Mouse (Mus musculus): ENCODE results near the gene Six5. TPM values are rescaled to one million over a fixed set of nuclear protein-coding genes. Genes with fewer than 3 reads are reported as not detected.

Gene Six5
- total and polyA plus RNA-seq, 3 experiments: 7.1 to 26.0 (median 8.2) TPM

- DNase-seq: no peak
- Histone ChIP-seq H3K4me3 (no peak overlapping the region), H3K27ac (no peak overlapping the region), H3K4me1 (ENCODE audit: control insufficient read depth, insufficient read depth, low read length) (no peaks in the 10 kb centered on the region), H3K36me3 (ENCODE audit: control insufficient read depth, insufficient read depth, low read length) (no peaks in the 10 kb centered on the region), H3K27me3 (ENCODE audit: control insufficient read depth, insufficient read depth, low read length) (no peaks in the 10 kb centered on the region), H3K79me2 (replicated peaks; ENCODE audit: control insufficient read depth, insufficient read depth, low read length) (no peaks in the 10 kb centered on the region), H3K9ac (ENCODE audit: low read depth, low read length) (no peak overlapping the region)
- intact Hi-C loops (cut with DNase I): no loop called here
- TF ChIP-seq EP300 (IDR thresholded peaks at IDR 0.05; ENCODE audit: insufficient read depth, low read depth, low read length) (no peak), POLR2A (IDR thresholded peaks at IDR 0.05; ENCODE audit: insufficient read depth, low read depth, low read length) (no peak), CTCF (IDR thresholded peaks at IDR 0.05) (no peak)
- WGBS: 35% methylated on average over 4 of the region's 4 CpGs
These were observed 43.2 kb upstream of the Six5 start for GRCm38 (mm10) chr7:19051161-19051560.

GRCm38 (mm10) chr7:19052345-19053135 is 41.9 kb upstream of the Six5 start:
- DNase-seq: no peak
- H3K27me3 ChIP-seq (ENCODE audit: control insufficient read depth, insufficient read depth, low read length): no peaks in the 10 kb centered on the region
- H3K9ac ChIP-seq (ENCODE audit: low read depth, low read length): no peak overlapping the region
- no peaks in the 10 kb centered on the region for H3K79me2 ChIP-seq (replicated peaks; ENCODE audit: control insufficient read depth, insufficient read depth, low read length)
- no peaks in the 10 kb centered on the region for H3K4me1 ChIP-seq (ENCODE audit: control insufficient read depth, insufficient read depth, low read length)
- no peak overlapping the region for H3K27ac ChIP-seq
- intact Hi-C loops (cut with DNase I): no loop called here
- no peak overlapping the region for H3K4me3 ChIP-seq
- TF ChIP-seq POLR2A (IDR thresholded peaks at IDR 0.05; ENCODE audit: insufficient read depth, low read depth, low read length): no peak
- no peak for TF ChIP-seq EP300 (IDR thresholded peaks at IDR 0.05; ENCODE audit: insufficient read depth, low read depth, low read length)
- no peak for TF ChIP-seq CTCF (IDR thresholded peaks at IDR 0.05)
- WGBS: 83% methylated on average over 15 of the region's 15 CpGs
- H3K36me3 ChIP-seq (ENCODE audit: control insufficient read depth, insufficient read depth, low read length): no peaks in the 10 kb centered on the region

GRCm38 (mm10) chr7:19053136-19053532 is 41.3 kb upstream of the Six5 start:
- 88% methylated on average over 7 of the region's 7 CpGs for WGBS
- no peaks in the 10 kb centered on the region for H3K27me3 ChIP-seq (ENCODE audit: control insufficient read depth, insufficient read depth, low read length)
- no peak overlapping the region for H3K4me3 ChIP-seq
- no peak overlapping the region for H3K9ac ChIP-seq (ENCODE audit: low read depth, low read length)
- TF ChIP-seq POLR2A (IDR thresholded peaks at IDR 0.05; ENCODE audit: insufficient read depth, low read depth, low read length) (no peak), CTCF (IDR thresholded peaks at IDR 0.05) (no peak), EP300 (IDR thresholded peaks at IDR 0.05; ENCODE audit: insufficient read depth, low read depth, low read length) (no peak)
- DNase-seq: no peak
- intact Hi-C loops (cut with DNase I): no loop called here
- no peak overlapping the region for H3K27ac ChIP-seq
- H3K79me2 ChIP-seq (replicated peaks; ENCODE audit: control insufficient read depth, insufficient read depth, low read length): no peaks in the 10 kb centered on the region
- H3K4me1 ChIP-seq (ENCODE audit: control insufficient read depth, insufficient read depth, low read length): no peaks in the 10 kb centered on the region
- no peaks in the 10 kb centered on the region for H3K36me3 ChIP-seq (ENCODE audit: control insufficient read depth, insufficient read depth, low read length)

- Histone ChIP-seq H3K79me2 (replicated peaks; ENCODE audit: control insufficient read depth, insufficient read depth, low read length) (no peaks in the 10 kb centered on the region), H3K4me1 (ENCODE audit: control insufficient read depth, insufficient read depth, low read length) (no peaks in the 10 kb centered on the region), H3K36me3 (ENCODE audit: control insufficient read depth, insufficient read depth, low read length) (no peaks in the 10 kb centered on the region), H3K27ac (no peak within 1 kb of the TSS), H3K4me3 (no peak within 1 kb of the TSS), H3K27me3 (ENCODE audit: control insufficient read depth, insufficient read depth, low read length) (no peaks in the 10 kb centered on the region), H3K9ac (ENCODE audit: low read depth, low read length) (no peak within 1 kb of the TSS)
- WGBS: 49% methylated on average over 33 of the region's 33 CpGs
- DNase-seq: no peak
- intact Hi-C loops (cut with DNase I): no loop called here
- TF ChIP-seq CTCF (IDR thresholded peaks at IDR 0.05) (peak; percentile 57), POLR2A (IDR thresholded peaks at IDR 0.05; ENCODE audit: insufficient read depth, low read depth, low read length) (no peak)
These were observed 40.2 kb upstream of the Six5 start, which contains the start of gene Rsph6a for GRCm38 (mm10) chr7:19054047-19054776. Gene Rsph6a, plus strand, starts transcription at chr7:19054690.

- H3K9ac ChIP-seq (ENCODE audit: low read depth, low read length): no peak overlapping the region
- intact Hi-C loops (cut with DNase I): no loop called here
- no peak overlapping the region for H3K27ac ChIP-seq
- WGBS: 74% methylated on average over 9 of the region's 9 CpGs
- DNase-seq: no peak
- no peaks in the 10 kb centered on the region for H3K27me3 ChIP-seq (ENCODE audit: control insufficient read depth, insufficient read depth, low read length)
- no peaks in the 10 kb centered on the region for H3K36me3 ChIP-seq (ENCODE audit: control insufficient read depth, insufficient read depth, low read length)
- H3K4me3 ChIP-seq: no peak overlapping the region
- no peaks in the 10 kb centered on the region for H3K4me1 ChIP-seq (ENCODE audit: control insufficient read depth, insufficient read depth, low read length)
- H3K79me2 ChIP-seq (replicated peaks; ENCODE audit: control insufficient read depth, insufficient read depth, low read length): no peaks in the 10 kb centered on the region
- TF ChIP-seq POLR2A (IDR thresholded peaks at IDR 0.05; ENCODE audit: insufficient read depth, low read depth, low read length) (no peak), EP300 (IDR thresholded peaks at IDR 0.05; ENCODE audit: insufficient read depth, low read depth, low read length) (no peak), CTCF (IDR thresholded peaks at IDR 0.05) (no peak)
These were observed 39.7 kb upstream of the Six5 start for GRCm38 (mm10) chr7:19054777-19055076.

GRCm38 (mm10) chr7:19055108-19055507 is 39.3 kb upstream of the Six5 start:
- no peak overlapping the region for H3K4me3 ChIP-seq
- no peaks in the 10 kb centered on the region for H3K79me2 ChIP-seq (replicated peaks; ENCODE audit: control insufficient read depth, insufficient read depth, low read length)
- no peaks in the 10 kb centered on the region for H3K4me1 ChIP-seq (ENCODE audit: control insufficient read depth, insufficient read depth, low read length)
- intact Hi-C loops (cut with DNase I): no loop called here
- WGBS: 91% methylated on average over 8 of the region's 8 CpGs
- no peaks in the 10 kb centered on the region for H3K27me3 ChIP-seq (ENCODE audit: control insufficient read depth, insufficient read depth, low read length)
- no peaks in the 10 kb centered on the region for H3K36me3 ChIP-seq (ENCODE audit: control insufficient read depth, insufficient read depth, low read length)
- no peak for DNase-seq
- TF ChIP-seq POLR2A (IDR thresholded peaks at IDR 0.05; ENCODE audit: insufficient read depth, low read depth, low read length) (no peak), EP300 (IDR thresholded peaks at IDR 0.05; ENCODE audit: insufficient read depth, low read depth, low read length) (no peak), CTCF (IDR thresholded peaks at IDR 0.05) (no peak)
- no peak overlapping the region for H3K9ac ChIP-seq (ENCODE audit: low read depth, low read length)
- H3K27ac ChIP-seq: no peak overlapping the region
